Mouse (Mus musculus) CH12.LX (cell line): ENCODE data around the gene Fitm2. TPM values are rescaled to one million over a fixed set of nuclear protein-coding genes. Genes with fewer than 3 reads are reported as not detected.

ENCODE experiments used
- CTCF ChIP-seq, 2 experiments: IDR thresholded peaks in 1 of 2; conservative IDR thresholded peaks in 1 of 2; 2 replicates each; pipeline ENCODE4 v1.5.1; 2011 to 2012; ENCODE audit warnings: low read depth in 2 of 2, low read length in 2 of 2, improper control_type of control experiment in 1 of 2, inconsistent platforms in 1 of 2, mild to moderate bottlenecking in 1 of 2, moderate library complexity in 1 of 2
- polyA plus RNA-seq: library from polyadenylated mRNA; unstranded; fragments of >175 nt; gene quantifications from 2 replicates; pipeline ENCODE4 v1.2.1, GENCODE M21; 2012; ENCODE audit warnings: low read depth; ENCODE audit not compliant: insufficient read length
- total RNA-seq, 2 experiments: library from RNA; depleted of rRNA; stranded (reverse); fragments of 300-350 nt in 1 of 2; fragments of >200 nt in 1 of 2; gene quantifications; 2 replicates each; pipeline ENCODE4 v1.2.3; 2012 to 2014

Fitm2 gene
- total and polyA plus RNA-seq, 3 experiments = 3.9 to 5.5 (median 5.0) TPM

DNA sequence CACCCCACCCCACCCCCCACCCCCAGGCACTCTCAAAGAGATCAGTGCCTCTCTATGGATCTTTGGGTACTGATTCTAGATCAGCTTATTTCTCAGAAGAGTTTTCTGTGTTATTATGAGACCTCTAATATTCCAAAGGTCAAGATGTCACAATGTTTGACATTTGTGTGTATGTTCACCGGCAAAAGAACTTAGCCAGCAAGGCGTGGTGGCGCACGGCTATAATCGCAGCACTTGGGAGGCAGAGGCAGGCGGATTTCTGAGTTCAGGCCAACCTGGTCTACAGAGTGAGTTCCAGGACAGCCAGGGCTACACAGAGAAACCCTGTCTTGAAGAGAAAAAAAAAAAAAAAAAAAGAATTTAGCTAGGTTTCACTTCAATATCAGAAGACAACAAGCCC is 55.4 kb downstream of the Fitm2 start (continued):
- TF ChIP-seq CTCF (conservative IDR thresholded peaks at IDR 0.05 in 1 of 2, IDR thresholded peaks at IDR 0.05 in 1 of 2; ENCODE audit: low read depth in 2 of 2, low read length in 2 of 2) = no peak

Other genes with a start within 250 kb of the Fitm2 start
- gene Jph2, start 74.6 kb downstream of the Fitm2 start, total RNA-seq (2012; rRNA removed) = not detected in 2 replicates
- gene Jph2, start 74.6 kb downstream of the Fitm2 start, total RNA-seq (2014; rRNA removed) = not detected in 2 replicates
- not detected in 2 replicates for gene Jph2, start 74.6 kb downstream of the Fitm2 start, polyA plus RNA-seq
- 29.0 and 31.3 TPM in 2 replicates for gene Oser1, start 47.9 kb downstream of the Fitm2 start, total RNA-seq (2012; rRNA removed)
- 44.9 and 54.7 TPM in 2 replicates for gene Oser1, start 47.9 kb downstream of the Fitm2 start, total RNA-seq (2014; rRNA removed)
- gene Oser1, start 47.9 kb downstream of the Fitm2 start, polyA plus RNA-seq = 38.1 and 45.0 TPM in 2 replicates
- gene Gdap1l1, start 34.2 kb downstream of the Fitm2 start, total RNA-seq (2012; rRNA removed) = not detected in 2 replicates
- gene Gdap1l1, start 34.2 kb downstream of the Fitm2 start, total RNA-seq (2014; rRNA removed) = not detected in 2 replicates
- not detected in 2 replicates for gene Gdap1l1, start 34.2 kb downstream of the Fitm2 start, polyA plus RNA-seq
- gene R3hdml, start 19.7 kb upstream of the Fitm2 start, total RNA-seq (2012; rRNA removed) = not detected in 2 replicates
- gene R3hdml, start 19.7 kb upstream of the Fitm2 start, total RNA-seq (2014; rRNA removed) = not detected in 2 replicates
- gene R3hdml, start 19.7 kb upstream of the Fitm2 start, polyA plus RNA-seq = not detected in 2 replicates
- not detected in 2 replicates for gene Hnf4a, start 34.2 kb upstream of the Fitm2 start, total RNA-seq (2012; rRNA removed)
- not detected in 2 replicates for gene Hnf4a, start 34.2 kb upstream of the Fitm2 start, total RNA-seq (2014; rRNA removed)
- gene Hnf4a, start 34.2 kb upstream of the Fitm2 start, polyA plus RNA-seq = not detected in 2 replicates
- gene Ttpal, start 129.7 kb upstream of the Fitm2 start, total RNA-seq (2012; rRNA removed) = 25.7 and 26.2 TPM in 2 replicates
- gene Ttpal, start 129.7 kb upstream of the Fitm2 start, total RNA-seq (2014; rRNA removed) = 32.5 and 38.9 TPM in 2 replicates
- gene Ttpal, start 129.7 kb upstream of the Fitm2 start, polyA plus RNA-seq = 17.3 and 21.9 TPM in 2 replicates
- gene Serinc3, start 172.5 kb upstream of the Fitm2 start, total RNA-seq (2012; rRNA removed) = 345 and 358 TPM in 2 replicates
- gene Serinc3, start 172.5 kb upstream of the Fitm2 start, total RNA-seq (2014; rRNA removed) = 411 and 467 TPM in 2 replicates
- 493 and 611 TPM in 2 replicates for gene Serinc3, start 172.5 kb upstream of the Fitm2 start, polyA plus RNA-seq
- 225 and 253 TPM in 2 replicates for gene Pkig, start 185.8 kb upstream of the Fitm2 start, total RNA-seq (2012; rRNA removed)
- 227 and 228 TPM in 2 replicates for gene Pkig, start 185.8 kb upstream of the Fitm2 start, total RNA-seq (2014; rRNA removed)
- gene Pkig, start 185.8 kb upstream of the Fitm2 start, polyA plus RNA-seq = 364 and 473 TPM in 2 replicates